Mouse (Mus musculus) kidney, postnatal 14 days (tissue): ENCODE results near the gene Tex14.
"Not testable (repeated sequence)": the region's sequence is repeated elsewhere in the genome, so short reads cannot be mapped to it uniquely, and the experiment has no call there.

Source experiments
- DNase-seq: peaks from one replicate; pipeline ENCODE4 v3.0.0; 2022; ENCODE audit warnings: mixed read lengths

The Tex14 gene

GRCm38 (mm10) chr11:87426450-87427250, 21.8 kb downstream of the Tex14 start:
- peak; percentile 88 for DNase-seq

- no peak for DNase-seq
Observed at GRCm38 (mm10) chr11:87427273-87428050, 22.6 kb downstream of the Tex14 start.

GRCm38 (mm10) chr11:87428051-87428673, 23.3 kb downstream of the Tex14 start:
- DNase-seq: no peak

GRCm38 (mm10) chr11:87429363-87429762, 24.5 kb downstream of the Tex14 start:
- no peak for DNase-seq

- no peak for DNase-seq
Observed at GRCm38 (mm10) chr11:87430374-87430773, 25.5 kb downstream of the Tex14 start.

- DNase-seq: not testable (repeated sequence)
Observed at GRCm38 (mm10) chr11:87431813-87432212, 26.9 kb downstream of the Tex14 start.

GRCm38 (mm10) chr11:87432447-87432846, 27.6 kb downstream of the Tex14 start:
- DNase-seq: no peak

- no peak for DNase-seq
Observed at GRCm38 (mm10) chr11:87432933-87433669, 28.2 kb downstream of the Tex14 start.

GRCm38 (mm10) chr11:87435107-87435506, 30.2 kb downstream of the Tex14 start:
- not testable (repeated sequence) for DNase-seq

- DNase-seq: no peak
Observed at GRCm38 (mm10) chr11:87436326-87437232, 31.7 kb downstream of the Tex14 start.

GRCm38 (mm10) chr11:87439796-87440420, 35.0 kb downstream of the Tex14 start:
- no peak for DNase-seq

- peak; percentile 86 for DNase-seq
Observed at GRCm38 (mm10) chr11:87442643-87443372, 37.9 kb downstream of the Tex14 start.

GRCm38 (mm10) chr11:87443373-87443883, 38.6 kb downstream of the Tex14 start:
- peak; percentile 69 for DNase-seq

- DNase-seq: not testable (repeated sequence)
Observed at GRCm38 (mm10) chr11:87444056-87444455, 39.2 kb downstream of the Tex14 start.

- DNase-seq: no peak
Observed at GRCm38 (mm10) chr11:87444735-87445428, 40.0 kb downstream of the Tex14 start.

- not testable (repeated sequence) for DNase-seq
Observed at GRCm38 (mm10) chr11:87445593-87445992, 40.7 kb downstream of the Tex14 start.

GRCm38 (mm10) chr11:87446159-87446558, 41.3 kb downstream of the Tex14 start:
- DNase-seq: no peak

- DNase-seq: no peak
Observed at GRCm38 (mm10) chr11:87447429-87447828, 42.6 kb downstream of the Tex14 start.

GRCm38 (mm10) chr11:87448081-87448475, 43.2 kb downstream of the Tex14 start:
- DNase-seq: peak; percentile 96
